Mouse (Mus musculus): ENCODE data around the gene Nosip. TPM values are rescaled to one million over a fixed set of nuclear protein-coding genes. Genes with fewer than 3 reads are reported as not detected.

Gene Nosip
- total and polyA plus RNA-seq, 3 experiments, result 72.4 to 86.8 (median 81.4) TPM

- Histone ChIP-seq H3K9ac (ENCODE audit: insufficient read depth, low read depth) (no peak overlapping the region), H3K9me3 (replicated peaks; ENCODE audit: low read length) (no peaks in the 10 kb centered on the region), H3K27ac (ENCODE audit: insufficient read depth, low read depth) (no peak overlapping the region), H3K27me3 (replicated peaks) (no peaks in the 10 kb centered on the region), H3K4me3 (replicated peaks in 1 of 3; ENCODE audit: low read depth in 2 of 3, low read length in 2 of 3, poor library complexity in 1 of 3) (no peak overlapping the region), H3K4me2 (ENCODE audit: insufficient read depth, low read depth, poor library complexity, severe bottlenecking) (no peak overlapping the region), H3K79me2 (replicated peaks; ENCODE audit: control insufficient read depth, extremely low read depth, insufficient read depth, poor library complexity, severe bottlenecking) (peaks cover 5% of the 10 kb centered on the region), H3K36me3 (replicated peaks in 1 of 2; ENCODE audit: control insufficient read depth in 1 of 2, insufficient read depth in 1 of 2, low read length in 1 of 2) (peaks cover 80 to 87% of the 10 kb centered on the region in 2 experiments), H3K4me1 (ENCODE audit: control insufficient read depth in 1 of 2, insufficient read depth in 2 of 2) (peaks cover 0 to 7% of the 10 kb centered on the region in 2 experiments; a peak in 2 of 4 replicates)
- DNase-seq (ENCODE audit: extremely low read depth), result no peak
- dilution Hi-C loops (cut with MboI; ENCODE audit: extremely low pct_ligation_motif_present, extremely low pct_unique_long_range_greater_than_20kb, low sequenced_read_pairs) (no loop called here), in situ Hi-C loops (cut with MboI; ENCODE audit: low pct_ligation_motif_present, low pct_unique_long_range_greater_than_20kb, low sequenced_read_pairs) (loop anchor here (5.0 kb wide), 1 partner anchor 58 kb away; the partner anchor contains the start of gene Prmt1)
- no peak for TF ChIP-seq TBP (conservative IDR thresholded peaks at IDR 0.05; ENCODE audit: low read depth, low read length)
- TF ChIP-seq ETS1 (conservative IDR thresholded peaks at IDR 0.05; ENCODE audit: low read depth, low read length), result no peak
- TF ChIP-seq GABPA (IDR thresholded peaks at IDR 0.05; ENCODE audit: insufficient replicate concordance, low read depth, low read length), result no peak
- no peak for TF ChIP-seq RCOR1 (conservative IDR thresholded peaks at IDR 0.05; ENCODE audit: low read depth, low read length)
- no peak for TF ChIP-seq POLR2A (IDR thresholded peaks at IDR 0.05; ENCODE audit: low read depth, low read length)
- no peak for TF ChIP-seq ELF1 (IDR thresholded peaks at IDR 0.05; ENCODE audit: low read depth, low read length)
- TF ChIP-seq TCF12 (IDR thresholded peaks at IDR 0.05; ENCODE audit: low read depth, low read length), result no peak
- no peak for TF ChIP-seq IRF4 (IDR thresholded peaks at IDR 0.05; ENCODE audit: low read depth, low read length)
- no peak for TF ChIP-seq BHLHE40 (IDR thresholded peaks at IDR 0.05; ENCODE audit: low read depth, low read length)
These were observed 16.5 kb upstream of the Nosip start for GRCm38 (mm10) chr7:45045741-45046140.

- in situ Hi-C loops (cut with MboI; ENCODE audit: low pct_ligation_motif_present, low pct_unique_long_range_greater_than_20kb, low sequenced_read_pairs), result loop anchor here (5.0 kb wide), 1 partner anchor 60 kb away; the partner anchor contains the start of gene Prmt1
These were observed 15.3 kb upstream of the Nosip start for GRCm38 (mm10) chr7:45046853-45047350.

GRCm38 (mm10) chr7:45047491-45047890 lies 14.7 kb upstream of the Nosip start:
- no peaks in the 10 kb centered on the region for H3K9me3 ChIP-seq (replicated peaks; ENCODE audit: low read length)
- H3K9ac ChIP-seq (ENCODE audit: insufficient read depth, low read depth), result no peak overlapping the region
- DNase-seq (ENCODE audit: extremely low read depth), result no peak
- TF ChIP-seq ZC3H11A (IDR thresholded peaks at IDR 0.05; ENCODE audit: low read depth, low read length) (no peak), IRF4 (IDR thresholded peaks at IDR 0.05; ENCODE audit: low read depth, low read length) (no peak), CTCF (conservative IDR thresholded peaks at IDR 0.05 in 1 of 2, IDR thresholded peaks at IDR 0.05 in 1 of 2; ENCODE audit: low read depth in 2 of 2, low read length in 2 of 2) (no peak), HCFC1 (IDR thresholded peaks at IDR 0.05; ENCODE audit: low read depth, low read length) (no peak), ZMIZ1 (IDR thresholded peaks at IDR 0.05; ENCODE audit: low read depth, low read length) (no peak), MEF2A (IDR thresholded peaks at IDR 0.05; ENCODE audit: borderline replicate concordance, low read depth, low read length) (no peak), MAFK (IDR thresholded peaks at IDR 0.05; ENCODE audit: insufficient replicate concordance, low read length) (no peak), ZKSCAN1 (IDR thresholded peaks at IDR 0.05; ENCODE audit: borderline replicate concordance, low read depth, low read length) (no peak), EP300 (IDR thresholded peaks at IDR 0.05; ENCODE audit: low read length) (no peak), NELFE (IDR thresholded peaks at IDR 0.05; ENCODE audit: low read depth, low read length) (no peak), BHLHE40 (IDR thresholded peaks at IDR 0.05; ENCODE audit: low read depth, low read length) (no peak), MAZ (IDR thresholded peaks at IDR 0.05; ENCODE audit: low read depth, low read length) (no peak), POLR2AphosphoS2 (IDR thresholded peaks at IDR 0.05; ENCODE audit: low read depth, low read length) (no peak), SMC3 (IDR thresholded peaks at IDR 0.05; ENCODE audit: low read depth, low read length) (no peak), USF2 (conservative IDR thresholded peaks at IDR 0.05; ENCODE audit: low read depth, low read length) (no peak), MXI1 (IDR thresholded peaks at IDR 0.05; ENCODE audit: low read depth, low read length) (no peak)

More at GRCm38 (mm10) chr7:45046853-45047350, 15.3 kb upstream of the Nosip start:
- Histone ChIP-seq H3K9me3 (replicated peaks; ENCODE audit: low read length) (no peaks in the 10 kb centered on the region), H3K27me3 (replicated peaks) (no peaks in the 10 kb centered on the region), H3K27ac (ENCODE audit: insufficient read depth, low read depth) (no peak overlapping the region), H3K4me3 (replicated peaks in 1 of 3; ENCODE audit: low read depth in 2 of 3, low read length in 2 of 3, poor library complexity in 1 of 3) (no peak overlapping the region), H3K4me2 (ENCODE audit: insufficient read depth, low read depth, poor library complexity, severe bottlenecking) (no peak overlapping the region), H3K9ac (ENCODE audit: insufficient read depth, low read depth) (no peak overlapping the region), H3K4me1 (ENCODE audit: control insufficient read depth in 1 of 2, insufficient read depth in 2 of 2) (peaks cover 0 to 10% of the 10 kb centered on the region in 2 experiments; a peak in 2 of 4 replicates), H3K79me2 (replicated peaks; ENCODE audit: control insufficient read depth, extremely low read depth, insufficient read depth, poor library complexity, severe bottlenecking) (peaks cover 5% of the 10 kb centered on the region), H3K36me3 (replicated peaks in 1 of 2; ENCODE audit: control insufficient read depth in 1 of 2, insufficient read depth in 1 of 2, low read length in 1 of 2) (peaks cover 72 to 76% of the 10 kb centered on the region in 2 experiments)
- dilution Hi-C loops (cut with MboI; ENCODE audit: extremely low pct_ligation_motif_present, extremely low pct_unique_long_range_greater_than_20kb, low sequenced_read_pairs), result no loop called here
- TF ChIP-seq RCOR1 (conservative IDR thresholded peaks at IDR 0.05; ENCODE audit: low read depth, low read length) (no peak), POLR2A (IDR thresholded peaks at IDR 0.05; ENCODE audit: low read depth, low read length) (no peak), E2F4 (IDR thresholded peaks at IDR 0.05; ENCODE audit: insufficient replicate concordance, low read depth, low read length) (no peak), MXI1 (IDR thresholded peaks at IDR 0.05; ENCODE audit: low read depth, low read length) (no peak), JUND (conservative IDR thresholded peaks at IDR 0.05; ENCODE audit: low read depth, low read length) (no peak), MYC (IDR thresholded peaks at IDR 0.05; ENCODE audit: low read depth, low read length) (no peak), KAT2A (IDR thresholded peaks at IDR 0.05; ENCODE audit: insufficient replicate concordance, low read length) (no peak)
- DNase-seq (ENCODE audit: extremely low read depth), result no peak

More at GRCm38 (mm10) chr7:45047491-45047890, 14.7 kb upstream of the Nosip start:
- Histone ChIP-seq H3K4me1 (ENCODE audit: control insufficient read depth in 1 of 2, insufficient read depth in 2 of 2) (peaks cover 0 to 10% of the 10 kb centered on the region in 2 experiments; a peak in 2 of 4 replicates), H3K4me2 (ENCODE audit: insufficient read depth, low read depth, poor library complexity, severe bottlenecking) (no peak overlapping the region), H3K79me2 (replicated peaks; ENCODE audit: control insufficient read depth, extremely low read depth, insufficient read depth, poor library complexity, severe bottlenecking) (peaks cover 5% of the 10 kb centered on the region), H3K27ac (ENCODE audit: insufficient read depth, low read depth) (no peak overlapping the region), H3K4me3 (replicated peaks in 1 of 3; ENCODE audit: low read depth in 2 of 3, low read length in 2 of 3, poor library complexity in 1 of 3) (no peak overlapping the region), H3K36me3 (replicated peaks in 1 of 2; ENCODE audit: control insufficient read depth in 1 of 2, insufficient read depth in 1 of 2, low read length in 1 of 2) (peaks cover 68 to 70% of the 10 kb centered on the region in 2 experiments), H3K27me3 (replicated peaks) (no peaks in the 10 kb centered on the region)
- dilution Hi-C loops (cut with MboI; ENCODE audit: extremely low pct_ligation_motif_present, extremely low pct_unique_long_range_greater_than_20kb, low sequenced_read_pairs), result no loop called here
- in situ Hi-C loops (cut with MboI; ENCODE audit: low pct_ligation_motif_present, low pct_unique_long_range_greater_than_20kb, low sequenced_read_pairs), result loop anchor here (5.0 kb wide), 1 partner anchor 60 kb away; the partner anchor contains the start of gene Prmt1

Data from CH12.LX (cell line).